Mouse (Mus musculus): ENCODE data around the gene Them7. TPM values are rescaled to one million over a fixed set of nuclear protein-coding genes. Genes with fewer than 3 reads are reported as not detected.

The Them7 gene
- polyA plus RNA-seq, 1 experiment from 2014 or later: 0.55 TPM

DNA sequence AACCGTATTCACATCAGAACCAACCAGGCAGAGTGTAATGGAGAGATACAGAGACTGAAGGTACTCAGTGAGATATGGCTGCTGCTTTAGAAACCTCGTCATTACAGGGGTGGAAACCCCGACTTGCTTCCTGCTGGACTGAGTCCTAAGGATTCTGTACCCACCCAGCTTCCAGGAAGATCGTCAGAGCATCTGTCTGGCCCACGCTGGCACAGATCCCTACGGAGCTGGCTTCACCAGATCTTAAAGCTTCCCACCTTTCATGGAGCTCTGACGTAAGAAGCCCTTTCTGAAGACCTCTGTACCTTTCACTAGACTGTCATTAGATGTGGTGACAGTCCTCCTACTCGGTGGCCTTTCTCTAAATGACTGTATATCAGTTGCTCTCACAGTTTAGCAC, 109.0 kb downstream of the Them7 start:
- Histone ChIP-seq H3K27ac (no peak overlapping the region), H3K4me3 (no peak overlapping the region), H3K27me3 (ENCODE audit: poor library complexity, severe bottlenecking) (0 out of 2 replicates have a peak, but pooled peaks cover 12% of the 10 kb centered on the region), H3K4me1 (peaks cover 32% of the 10 kb centered on the region), H3K36me3 (replicated peaks) (no peaks in the 10 kb centered on the region), H3K9me3 (no peaks in the 10 kb centered on the region)
- WGBS: 81% methylated on average over 8 of the region's 8 CpGs
- DNase-seq (ENCODE audit: extremely low spot score, low spot score): no peak

DNA sequence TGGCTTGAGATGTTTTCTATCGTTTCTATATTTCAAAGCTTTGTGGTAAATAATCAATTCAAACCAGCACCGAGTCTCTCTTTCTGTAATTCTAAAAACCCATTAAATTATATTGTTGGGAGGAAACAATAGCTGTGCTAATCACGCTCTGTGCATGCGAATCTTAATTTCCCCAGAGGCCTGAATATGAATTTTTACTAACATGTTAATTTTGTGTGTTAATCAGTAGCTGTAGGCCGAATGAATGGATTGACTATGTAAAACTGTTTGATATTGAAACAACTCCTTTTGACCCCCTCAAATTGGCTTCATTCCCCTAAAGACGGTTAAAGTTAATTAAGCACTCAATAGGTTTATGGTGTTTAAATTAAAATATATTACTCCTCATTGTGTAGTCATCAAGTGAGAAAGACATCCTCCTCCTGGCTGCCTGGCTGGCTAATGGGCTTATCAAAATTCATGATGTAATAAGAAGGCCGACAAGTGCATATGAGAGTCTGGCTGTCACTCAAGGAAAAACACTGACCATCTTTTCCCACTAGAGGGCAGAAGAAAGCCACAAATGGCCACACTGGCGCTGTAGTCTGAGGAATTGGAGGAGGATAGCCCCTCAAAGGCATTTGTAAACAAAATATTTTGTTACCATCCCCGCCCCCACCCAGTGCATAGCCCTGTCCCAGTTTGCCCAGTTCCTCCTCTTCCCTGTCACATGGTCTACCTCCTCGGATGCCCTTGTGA, 110.0 kb downstream of the Them7 start:
- Histone ChIP-seq H3K27me3 (ENCODE audit: poor library complexity, severe bottlenecking) (0 out of 2 replicates have a peak, but pooled peaks cover 12% of the 10 kb centered on the region), H3K4me3 (no peak overlapping the region), H3K36me3 (replicated peaks) (no peaks in the 10 kb centered on the region), H3K9me3 (no peaks in the 10 kb centered on the region), H3K27ac (no peak overlapping the region), H3K4me1 (peaks cover 32% of the 10 kb centered on the region)
- peak; percentile 65 for DNase-seq (ENCODE audit: extremely low spot score, low spot score)
- 47% methylated on average over 10 of the region's 10 CpGs for WGBS

DNA sequence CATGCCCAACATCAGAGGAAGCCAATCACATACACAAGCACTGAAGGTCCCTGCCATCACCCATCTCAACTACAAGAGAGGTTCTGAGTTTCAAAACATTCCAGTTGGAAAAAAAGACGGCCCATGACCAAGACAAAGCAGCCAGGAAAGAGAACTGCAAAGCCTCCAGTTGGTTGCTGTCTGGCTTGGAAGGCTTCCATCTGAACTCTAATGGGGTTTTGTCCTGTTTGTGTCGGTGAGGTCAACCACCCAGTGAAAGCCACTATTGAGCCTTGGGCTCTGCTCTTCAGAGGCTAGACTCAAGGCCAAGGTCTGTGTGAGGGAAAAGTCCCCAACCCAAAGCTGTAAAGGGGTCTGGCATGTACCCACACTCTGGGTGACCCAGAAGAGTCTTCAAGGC, 111.5 kb downstream of the Them7 start:
- Histone ChIP-seq H3K4me1 (peaks cover 32% of the 10 kb centered on the region), H3K27ac (0 out of 2 replicates have a peak overlapping the region, but pooled peaks have one; percentile 40), H3K27me3 (ENCODE audit: poor library complexity, severe bottlenecking) (0 out of 2 replicates have a peak, but pooled peaks cover 12% of the 10 kb centered on the region), H3K4me3 (no peak overlapping the region), H3K9me3 (no peaks in the 10 kb centered on the region), H3K36me3 (replicated peaks) (no peaks in the 10 kb centered on the region)
- no peak for DNase-seq (ENCODE audit: extremely low spot score, low spot score)
- 85% methylated on average over 2 of the region's 2 CpGs for WGBS

- H3K27me3 ChIP-seq (ENCODE audit: poor library complexity, severe bottlenecking): 0 out of 2 replicates have a peak, but pooled peaks cover 12% of the 10 kb centered on the region
- H3K36me3 ChIP-seq (replicated peaks): no peaks in the 10 kb centered on the region
- no peak overlapping the region for H3K4me3 ChIP-seq
- no peak for DNase-seq (ENCODE audit: extremely low spot score, low spot score)
- H3K4me1 ChIP-seq: peaks cover 32% of the 10 kb centered on the region
- 30% methylated on average over 12 of the region's 12 CpGs for WGBS
- no peaks in the 10 kb centered on the region for H3K9me3 ChIP-seq
- peak overlapping the region; percentile 40; the same call in 1 of the 2 replicates for H3K27ac ChIP-seq
These were observed 112.4 kb downstream of the Them7 start for GRCm38 (mm10) chr2:105336314-105337027.

DNA sequence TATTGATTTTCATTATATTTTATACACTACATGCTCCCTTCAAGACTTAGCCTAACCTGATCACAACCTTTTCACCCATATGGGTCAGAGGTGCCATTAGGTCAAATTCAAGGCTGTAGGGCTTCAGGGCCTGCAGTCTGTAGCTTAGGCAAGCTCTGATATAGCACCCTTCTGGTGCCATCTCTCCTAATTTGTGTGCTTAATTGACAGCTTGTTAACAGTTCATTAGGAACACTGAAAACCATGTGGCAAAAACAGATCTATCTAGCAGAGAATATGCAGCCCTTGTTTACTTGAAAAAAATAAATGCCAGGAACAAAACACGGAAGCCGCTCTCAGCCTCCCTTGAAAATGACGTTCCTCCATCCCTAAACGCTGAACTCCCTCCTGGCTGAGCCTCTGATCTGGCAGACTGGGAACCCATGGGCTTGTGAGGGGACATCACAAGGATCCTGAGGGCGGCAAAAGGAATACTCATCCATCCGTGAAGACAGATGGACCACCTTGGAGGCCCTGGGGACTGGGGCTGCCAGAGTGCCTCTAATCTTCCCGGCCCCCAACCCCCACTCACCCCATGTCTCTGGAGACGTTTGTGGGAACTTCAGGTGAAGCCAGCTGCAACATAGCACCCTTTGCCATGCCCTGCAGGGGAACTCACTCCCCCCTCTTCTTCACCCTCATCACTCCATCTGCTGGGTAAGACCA, 113.2 kb downstream of the Them7 start:
- Histone ChIP-seq H3K4me3 (no peak overlapping the region), H3K4me1 (peaks cover 32% of the 10 kb centered on the region), H3K27me3 (ENCODE audit: poor library complexity, severe bottlenecking) (0 out of 2 replicates have a peak, but pooled peaks cover 12% of the 10 kb centered on the region), H3K9me3 (no peaks in the 10 kb centered on the region), H3K36me3 (replicated peaks) (no peaks in the 10 kb centered on the region), H3K27ac (no peak overlapping the region)
- DNase-seq (ENCODE audit: extremely low spot score, low spot score): no peak
- WGBS: 43% methylated on average over 8 of the region's 8 CpGs

DNA sequence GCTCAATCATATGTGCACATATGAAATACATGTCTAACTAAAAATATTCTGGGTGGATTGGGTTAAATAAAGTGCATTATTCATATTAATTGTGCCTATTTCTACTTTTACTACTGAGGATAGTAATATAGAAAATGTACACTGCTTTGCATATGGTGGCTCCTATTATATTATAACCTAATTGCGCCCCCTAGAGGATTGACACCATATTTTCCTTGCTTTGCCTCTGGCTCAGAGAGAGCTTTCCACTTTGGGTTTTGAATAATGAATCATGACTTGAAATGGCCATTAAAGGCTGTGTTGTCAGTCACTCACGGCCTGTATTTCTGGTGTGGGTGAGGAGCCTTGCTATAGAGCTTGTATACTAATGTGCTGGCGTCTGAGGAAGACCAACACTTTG, 115.9 kb downstream of the Them7 start:
- Histone ChIP-seq H3K36me3 (replicated peaks) (no peaks in the 10 kb centered on the region), H3K9me3 (no peaks in the 10 kb centered on the region), H3K4me1 (peaks cover 26% of the 10 kb centered on the region), H3K27me3 (ENCODE audit: poor library complexity, severe bottlenecking) (no peaks in the 10 kb centered on the region), H3K4me3 (no peak overlapping the region), H3K27ac (no peak overlapping the region)
- 59% methylated on average over 3 of the region's 3 CpGs for WGBS
- DNase-seq (ENCODE audit: extremely low spot score, low spot score): no peak

DNA sequence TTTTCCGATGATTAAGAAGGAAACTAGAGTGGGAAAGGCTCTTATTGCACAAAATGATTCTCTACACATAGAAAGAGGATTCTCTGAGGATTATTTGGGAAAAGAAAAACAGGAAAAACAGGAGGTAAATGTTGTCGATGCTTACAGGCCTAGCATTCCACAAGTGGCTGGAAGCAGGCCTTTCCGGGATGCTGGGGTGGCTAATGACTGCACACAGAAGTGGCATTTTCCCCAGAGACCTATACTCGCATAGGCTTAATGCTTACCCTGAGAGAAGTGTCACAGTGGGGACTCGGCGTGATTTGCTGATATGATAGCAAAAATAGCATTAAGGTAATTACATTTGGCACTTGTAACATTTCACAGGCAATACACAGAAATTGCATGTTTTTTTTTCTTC, 124.8 kb downstream of the Them7 start:
- Histone ChIP-seq H3K27me3 (ENCODE audit: poor library complexity, severe bottlenecking) (0 out of 2 replicates have a peak, but pooled peaks cover 7% of the 10 kb centered on the region), H3K36me3 (replicated peaks) (no peaks in the 10 kb centered on the region), H3K4me1 (peaks cover 21% of the 10 kb centered on the region), H3K4me3 (no peak overlapping the region), H3K27ac (no peak overlapping the region), H3K9me3 (no peaks in the 10 kb centered on the region)
- DNase-seq (ENCODE audit: extremely low spot score, low spot score): no peak
- 61% methylated on average over 6 of the region's 6 CpGs for WGBS

- Histone ChIP-seq H3K4me1 (no peaks in the 10 kb centered on the region), H3K27me3 (ENCODE audit: poor library complexity, severe bottlenecking) (no peaks in the 10 kb centered on the region), H3K36me3 (replicated peaks) (no peaks in the 10 kb centered on the region), H3K27ac (no peak overlapping the region), H3K9me3 (no peaks in the 10 kb centered on the region), H3K4me3 (no peak overlapping the region)
- 86% methylated on average over 5 of the region's 5 CpGs for WGBS
- DNase-seq (ENCODE audit: extremely low spot score, low spot score): no peak
These were observed 132.7 kb downstream of the Them7 start for GRCm38 (mm10) chr2:105356791-105357190.

- Histone ChIP-seq H3K36me3 (replicated peaks) (no peaks in the 10 kb centered on the region), H3K9me3 (no peaks in the 10 kb centered on the region), H3K4me1 (no peaks in the 10 kb centered on the region), H3K27me3 (ENCODE audit: poor library complexity, severe bottlenecking) (no peaks in the 10 kb centered on the region), H3K4me3 (no peak overlapping the region), H3K27ac (no peak overlapping the region)
- 82% methylated on average over 3 of the region's 3 CpGs for WGBS
- no peak for DNase-seq (ENCODE audit: extremely low spot score, low spot score)
These were observed 133.9 kb downstream of the Them7 start for GRCm38 (mm10) chr2:105358040-105358439.

DNA sequence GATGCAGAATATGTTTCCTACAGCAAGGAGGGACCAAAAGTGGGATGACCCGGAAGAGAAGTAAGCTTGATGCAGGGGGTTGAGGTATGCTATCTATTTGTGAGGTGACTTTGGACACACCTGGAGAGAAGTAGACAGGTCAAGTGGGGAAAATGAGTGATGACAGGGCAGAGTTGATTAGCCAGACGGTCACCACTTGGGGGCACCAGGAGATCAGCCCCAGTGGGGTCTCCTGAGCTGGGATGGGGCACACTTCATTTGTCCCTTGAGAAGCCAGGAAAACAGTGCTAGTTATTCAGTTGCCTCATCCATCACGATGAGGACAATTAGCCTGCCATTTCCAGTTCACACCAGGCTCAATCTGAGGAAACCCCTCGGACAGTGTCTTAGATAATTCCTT, 143.5 kb downstream of the Them7 start:
- H3K9me3 ChIP-seq: no peaks in the 10 kb centered on the region
- H3K36me3 ChIP-seq (replicated peaks): no peaks in the 10 kb centered on the region
- H3K27me3 ChIP-seq (ENCODE audit: poor library complexity, severe bottlenecking): peaks cover 30% of the 10 kb centered on the region
- no peak overlapping the region for H3K27ac ChIP-seq
- WGBS: 57% methylated on average over 4 of the region's 4 CpGs
- no peak for DNase-seq (ENCODE audit: extremely low spot score, low spot score)
- peaks cover 11% of the 10 kb centered on the region for H3K4me1 ChIP-seq
- no peak overlapping the region for H3K4me3 ChIP-seq

DNA sequence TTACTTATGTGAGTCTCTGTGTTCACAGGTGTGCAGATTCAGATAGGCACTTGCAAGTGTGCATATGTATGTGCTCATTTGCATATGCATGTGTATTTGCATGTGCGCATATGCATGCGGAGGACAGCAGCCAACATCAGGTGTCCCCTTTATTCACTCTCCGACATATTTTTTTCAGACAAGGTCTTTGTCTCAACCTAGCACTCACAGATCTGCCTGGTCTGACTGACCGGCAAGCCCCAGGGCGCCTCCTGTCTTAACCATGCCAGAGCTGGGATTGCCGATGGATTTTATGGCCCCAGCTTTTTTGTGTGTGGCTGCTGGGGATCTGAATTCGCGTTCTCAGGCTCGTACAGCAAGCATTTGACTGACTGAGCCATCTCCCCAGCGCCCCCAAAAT, 146.1 kb downstream of the Them7 start:
- Histone ChIP-seq H3K27ac (no peak overlapping the region), H3K27me3 (ENCODE audit: poor library complexity, severe bottlenecking) (peaks cover 41% of the 10 kb centered on the region), H3K36me3 (replicated peaks) (no peaks in the 10 kb centered on the region), H3K4me1 (peaks cover 11% of the 10 kb centered on the region), H3K9me3 (no peaks in the 10 kb centered on the region), H3K4me3 (peak overlapping the region; percentile 38)
- 9% methylated on average over 10 of the region's 10 CpGs for WGBS
- DNase-seq (ENCODE audit: extremely low spot score, low spot score): no peak

- Histone ChIP-seq H3K9me3 (no peaks in the 10 kb centered on the region), H3K4me3 (peak overlapping the region; percentile 38), H3K27ac (no peak overlapping the region), H3K36me3 (replicated peaks) (no peaks in the 10 kb centered on the region), H3K4me1 (peaks cover 11% of the 10 kb centered on the region), H3K27me3 (ENCODE audit: poor library complexity, severe bottlenecking) (peaks cover 41% of the 10 kb centered on the region)
- DNase-seq (ENCODE audit: extremely low spot score, low spot score): no peak
- WGBS: 35% methylated on average over 14 of the region's 14 CpGs
These were observed 146.6 kb downstream of the Them7 start for GRCm38 (mm10) chr2:105370698-105371097.

All from forebrain, embryonic 10.5 days (tissue).